Mouse (Mus musculus) gastrocnemius, postnatal 25 days (tissue): ENCODE measurements around the gene Hoxb4. TPM values are rescaled to one million over a fixed set of nuclear protein-coding genes. Genes with fewer than 3 reads are reported as not detected.

Source experiments
- DNase-seq: peaks from one replicate; pipeline ENCODE4 v3.0.0; 2022
- total RNA-seq, 2 experiments: library from RNA; stranded (reverse); gene quantifications; 1 replicate in 1 of 2; 2 replicates in 1 of 2; pipeline ENCODE4 v1.2.3; 2021

The Hoxb4 gene
- total RNA-seq, 2 experiments from 2014 or later = 0.24 to 0.38 TPM

- no peak for DNase-seq
Observed at GRCm38 (mm10) chr11:96313806-96314428, 4.2 kb upstream of the Hoxb4 start.

DNA sequence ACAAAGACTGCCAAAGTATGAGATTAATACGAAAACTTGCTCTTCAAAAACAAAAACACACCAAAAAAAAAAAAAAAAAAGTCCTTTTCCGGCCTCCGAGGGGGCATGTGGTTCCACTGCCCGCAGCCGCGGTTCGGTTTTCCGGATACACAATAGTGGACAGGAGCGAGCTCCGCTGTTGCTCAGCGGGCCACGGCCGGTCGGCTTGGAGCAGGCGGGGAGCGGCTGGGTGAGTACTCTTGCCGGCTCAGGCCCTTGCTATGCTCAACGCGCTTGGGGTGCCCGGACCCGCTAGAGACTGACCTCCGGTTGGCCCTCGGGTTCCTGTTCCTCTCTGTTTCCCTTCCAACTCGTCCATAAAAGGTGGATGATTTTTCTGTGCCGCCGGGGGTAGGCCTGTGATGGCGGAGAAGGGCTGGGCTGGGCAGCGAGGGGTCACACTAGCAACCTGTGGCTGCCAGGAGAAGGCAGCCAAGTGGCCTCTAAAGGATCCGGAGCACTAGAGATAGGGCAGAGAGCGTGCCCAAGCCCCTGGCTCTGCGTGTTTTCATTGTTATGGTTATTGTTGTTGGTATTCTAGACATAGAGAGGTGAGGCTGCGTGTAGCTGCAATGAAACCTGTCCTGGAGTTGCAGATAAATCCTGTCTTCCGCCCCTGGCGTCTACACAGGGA is 3.3 kb upstream of the Hoxb4 start:
- no peak for DNase-seq

DNA sequence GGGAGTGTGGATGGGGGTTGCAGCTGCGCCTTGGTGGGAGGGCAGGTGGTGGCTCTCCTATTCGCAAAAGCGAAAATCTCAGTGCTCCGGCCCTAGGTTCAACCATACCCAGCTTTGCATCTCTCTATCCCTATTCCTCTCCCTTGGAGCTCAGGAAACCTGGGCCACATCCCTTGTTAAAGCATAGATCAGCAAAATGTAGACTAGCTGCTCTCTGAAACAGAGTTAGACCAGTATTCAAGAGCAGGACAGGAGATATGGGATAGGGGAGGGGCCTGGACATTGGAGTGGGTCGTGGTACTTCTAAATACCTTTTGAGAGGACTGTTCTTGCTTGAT is 2.8 kb upstream of the Hoxb4 start:
- DNase-seq = no peak

GRCm38 (mm10) chr11:96316696-96317607 is 1.1 kb upstream of the Hoxb4 start:
- no peak for DNase-seq

- DNase-seq = peak; percentile 38
Observed at GRCm38 (mm10) chr11:96318368-96319070, 452 bp downstream of the Hoxb4 start.

- DNase-seq = no peak
Observed at GRCm38 (mm10) chr11:96319071-96319902, 1.2 kb downstream of the Hoxb4 start.

GRCm38 (mm10) chr11:96319910-96320309 is 1.8 kb downstream of the Hoxb4 start:
- no peak for DNase-seq

DNA sequence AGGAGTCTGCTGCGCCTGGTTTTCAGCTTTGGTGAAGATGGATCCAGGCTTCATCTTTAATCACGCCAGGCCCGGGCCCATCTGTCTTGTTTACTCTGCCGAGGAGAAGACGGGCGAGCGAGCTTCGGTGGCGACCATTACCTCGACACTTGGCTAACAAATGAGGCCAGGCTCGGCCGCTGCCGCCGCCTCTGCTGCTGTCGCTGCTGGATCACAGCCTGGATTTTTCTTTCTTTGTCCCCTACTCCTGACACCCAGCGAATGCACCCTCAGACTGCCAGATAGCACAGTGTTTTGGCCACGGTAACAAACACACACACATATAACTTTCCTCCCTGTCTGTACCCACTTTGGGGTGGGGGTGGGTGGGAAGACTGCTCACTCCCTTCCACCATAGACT is 2.6 kb downstream of the Hoxb4 start:
- no peak for DNase-seq

DNA sequence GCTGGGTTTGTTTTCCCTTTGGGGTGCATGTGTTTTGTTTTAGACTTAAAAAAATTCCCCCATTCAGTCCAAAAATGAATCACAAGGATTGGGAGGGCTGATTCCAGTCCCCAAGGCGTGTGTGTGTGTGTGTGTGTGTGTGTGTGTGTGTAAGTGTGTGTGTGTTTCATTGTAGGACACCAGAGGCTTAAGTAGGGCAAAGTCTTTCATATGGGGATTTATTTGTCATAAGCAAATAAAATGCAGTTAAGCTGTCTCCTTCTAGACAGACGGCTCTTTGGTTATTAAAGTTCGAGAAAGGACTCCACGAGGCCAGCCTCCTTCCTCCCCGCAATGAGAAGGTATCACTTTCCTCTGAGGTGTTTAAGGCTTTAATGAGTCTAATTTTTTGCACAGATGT is 3.8 kb downstream of the Hoxb4 start:
- DNase-seq = no peak

DNA sequence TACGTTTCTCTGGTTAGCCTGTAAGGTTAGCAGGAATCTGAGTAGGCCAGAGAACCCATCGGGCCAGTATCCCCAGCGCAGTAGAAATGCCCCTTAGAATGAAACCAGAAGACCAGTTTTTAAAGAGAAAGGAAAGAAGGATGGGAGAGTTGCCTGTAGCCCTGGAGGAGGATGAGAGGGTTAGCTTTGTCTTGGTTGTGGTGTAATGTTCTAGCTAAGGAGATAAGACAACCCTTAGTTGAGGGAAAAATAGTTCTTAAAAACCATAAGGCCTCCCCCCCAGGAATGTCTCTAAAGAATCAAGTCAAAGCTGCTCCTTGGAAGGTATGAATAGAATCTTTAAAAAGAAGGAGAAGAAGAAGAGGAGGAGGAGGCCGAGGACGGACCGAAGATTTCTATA is 4.7 kb downstream of the Hoxb4 start:
- DNase-seq = no peak

GRCm38 (mm10) chr11:96323154-96323553 is 5.1 kb downstream of the Hoxb4 start, which contains the start of gene Hoxb3:
Gene Hoxb3, plus strand, starts transcription at chr11:96323326.
- DNase-seq = no peak

- DNase-seq = no peak
Observed at GRCm38 (mm10) chr11:96324125-96324524, 6.1 kb downstream of the Hoxb4 start.

DNA sequence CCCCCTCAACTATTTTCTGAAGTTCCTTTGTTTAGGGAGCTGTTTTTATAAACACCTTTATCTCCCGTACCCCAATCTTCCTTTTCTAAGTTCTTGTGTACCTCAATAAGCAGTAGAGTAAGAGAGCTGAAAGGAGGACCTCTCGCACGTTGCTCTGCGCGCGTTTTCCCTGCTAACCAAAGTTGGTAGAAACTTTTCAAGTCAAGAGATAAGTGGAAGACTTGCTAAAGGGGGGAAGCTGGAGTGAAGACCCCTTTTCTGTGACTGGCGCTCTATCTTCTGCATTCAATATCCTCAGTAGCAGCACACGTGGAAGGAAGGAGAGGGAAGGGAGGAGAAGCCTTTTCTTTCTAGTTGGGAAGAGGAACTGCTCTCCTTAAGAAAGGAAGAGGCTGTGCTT is 6.9 kb downstream of the Hoxb4 start:
- no peak for DNase-seq

DNA sequence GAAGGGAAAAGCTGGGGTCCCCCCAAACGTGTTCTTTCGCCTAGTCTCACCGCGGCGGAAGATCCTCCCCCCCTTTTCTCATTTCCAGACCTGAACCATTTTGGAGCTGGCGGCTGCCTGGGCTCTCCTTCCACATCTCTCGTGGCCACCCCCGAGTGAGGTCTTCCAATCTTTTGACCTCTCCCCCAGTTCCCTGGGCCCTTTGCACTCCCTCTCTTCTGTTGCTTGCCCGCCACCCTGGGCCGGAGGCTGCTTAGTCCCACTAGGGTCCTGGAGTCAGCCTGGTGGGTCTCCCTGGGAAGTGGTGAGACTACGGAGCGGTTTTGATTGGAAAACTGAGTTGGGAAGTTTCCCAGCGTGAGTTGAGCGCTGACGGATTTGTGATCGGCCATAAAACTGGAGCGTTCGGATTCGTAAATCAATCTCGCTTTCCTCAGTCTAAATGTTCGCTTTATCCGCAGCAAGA is 7.7 kb downstream of the Hoxb4 start:
- no peak for DNase-seq

DNA sequence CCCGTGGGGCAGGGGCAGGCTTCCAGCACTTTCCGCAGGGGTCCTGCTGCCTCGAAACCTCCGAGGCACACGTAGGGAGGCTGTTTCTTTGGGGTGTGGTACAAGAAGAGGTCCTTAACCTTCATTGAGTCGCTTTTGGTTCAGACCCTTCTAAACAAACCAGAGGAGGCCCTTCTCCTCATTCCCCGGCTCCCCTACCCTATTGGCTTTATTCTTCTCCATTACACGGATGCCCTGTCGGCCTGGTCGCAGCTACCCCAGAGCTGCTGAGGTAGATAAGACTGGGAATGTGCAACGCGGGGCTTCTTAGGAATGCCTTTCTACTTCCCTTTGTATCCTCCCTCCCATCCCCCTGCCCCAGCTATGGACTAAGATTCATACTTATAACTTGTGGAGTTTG is 8.6 kb downstream of the Hoxb4 start:
- DNase-seq = no peak

GRCm38 (mm10) chr11:96327122-96327521 is 9.1 kb downstream of the Hoxb4 start:
- DNase-seq = no peak

- DNase-seq = no peak
Observed at GRCm38 (mm10) chr11:96327750-96328149, 9.7 kb downstream of the Hoxb4 start.

- no peak for DNase-seq
Observed at GRCm38 (mm10) chr11:96328605-96329004, 10.5 kb downstream of the Hoxb4 start.

DNA sequence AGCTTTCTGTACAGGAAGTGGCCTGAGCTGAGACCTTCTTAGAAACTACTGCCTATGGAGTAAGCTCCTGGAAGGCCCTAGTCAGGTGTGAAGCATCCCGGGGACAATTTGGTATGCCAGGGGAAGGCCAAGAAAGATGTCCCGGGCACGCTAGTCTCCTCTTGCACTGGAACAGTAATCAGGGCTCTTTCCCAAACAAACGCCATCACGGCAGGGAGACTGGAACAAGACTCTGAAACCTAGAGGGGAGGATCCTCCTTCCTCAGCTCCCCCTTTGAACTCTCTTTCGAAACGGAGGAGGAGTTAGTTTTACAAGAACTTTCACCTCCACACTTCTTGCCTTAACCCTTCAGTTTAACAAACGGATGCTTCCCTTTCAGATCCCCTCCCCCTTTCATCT is 14.0 kb downstream of the Hoxb4 start:
- no peak for DNase-seq

- no peak for DNase-seq
Observed at GRCm38 (mm10) chr11:96332618-96333032, 14.6 kb downstream of the Hoxb4 start.

- DNase-seq = no peak
Observed at GRCm38 (mm10) chr11:96333241-96334001, 15.4 kb downstream of the Hoxb4 start.
